Mouse (Mus musculus) E14TG2a.4 (cell line): Measurements from ENCODE around the gene Btd.

Experiments used
- CTCF ChIP-seq: conservative IDR thresholded peaks from 2 replicates; pipeline ENCODE4 v1.5.1; 2014; ENCODE audit warnings: low read length
- NANOG ChIP-seq: IDR thresholded peaks from 2 replicates; pipeline ENCODE4 v1.6.1; 2014; ENCODE audit warnings: borderline replicate concordance, low read length, mixed read lengths
- POU5F1 ChIP-seq: IDR thresholded peaks from 2 replicates; pipeline ENCODE4 v1.6.1; 2014; ENCODE audit warnings: low read length, borderline replicate concordance

- no peak for TF ChIP-seq CTCF
- TF ChIP-seq NANOG: no peak
- TF ChIP-seq POU5F1: no peak
Measured at GRCm38 (mm10) chr14:31644183-31644830, 3.5 kb downstream of the Btd start.
